Mouse (Mus musculus): ENCODE results near the gene Tfpt.

Tfpt gene

GRCm38 (mm10) chr7:3664524-3665214 is 34.9 kb upstream of the Tfpt start:
- peaks cover 45% of the 10 kb centered on the region for H3K36me3 ChIP-seq (ENCODE audit: insufficient read depth, low read length)

GRCm38 (mm10) chr7:3658578-3658977 is 28.8 kb upstream of the Tfpt start:
- Histone ChIP-seq H3K9me3 (ENCODE audit: low read length) (no peaks in the 10 kb centered on the region), H3K4me1 (replicated peaks; ENCODE audit: low read depth, low read length) (peaks cover 42% of the 10 kb centered on the region), H3K4me3 (replicated peaks; ENCODE audit: low read length) (no peak overlapping the region), H3K36me3 (ENCODE audit: insufficient read depth, low read length) (peaks cover 100% of the 10 kb centered on the region), H3K27me3 (ENCODE audit: insufficient read depth, low read length) (no peaks in the 10 kb centered on the region)
- TF ChIP-seq NANOG (IDR thresholded peaks at IDR 0.05; ENCODE audit: borderline replicate concordance, low read length) (no peak), CTCF (conservative IDR thresholded peaks at IDR 0.05; ENCODE audit: low read length) (no peak), POU5F1 (IDR thresholded peaks at IDR 0.05; ENCODE audit: borderline replicate concordance, low read length) (no peak)

More at GRCm38 (mm10) chr7:3664524-3665214, 34.9 kb upstream of the Tfpt start:
- H3K9me3 ChIP-seq (ENCODE audit: low read length), result no peaks in the 10 kb centered on the region
- TF ChIP-seq POU5F1 (IDR thresholded peaks at IDR 0.05; ENCODE audit: borderline replicate concordance, low read length), result no peak
- no peak for TF ChIP-seq CTCF (conservative IDR thresholded peaks at IDR 0.05; ENCODE audit: low read length)
- no peak for TF ChIP-seq NANOG (IDR thresholded peaks at IDR 0.05; ENCODE audit: borderline replicate concordance, low read length)
- no peaks in the 10 kb centered on the region for H3K27me3 ChIP-seq (ENCODE audit: insufficient read depth, low read length)
- H3K4me1 ChIP-seq (replicated peaks; ENCODE audit: low read depth, low read length), result peaks cover 49% of the 10 kb centered on the region
- H3K4me3 ChIP-seq (replicated peaks; ENCODE audit: low read length), result peak overlapping the region; percentile 88

- TF ChIP-seq CTCF (conservative IDR thresholded peaks at IDR 0.05; ENCODE audit: low read length) (no peak), POU5F1 (IDR thresholded peaks at IDR 0.05; ENCODE audit: borderline replicate concordance, low read length) (no peak), NANOG (IDR thresholded peaks at IDR 0.05; ENCODE audit: borderline replicate concordance, low read length) (no peak)
- H3K36me3 ChIP-seq (ENCODE audit: insufficient read depth, low read length), result peaks cover 100% of the 10 kb centered on the region
- no peak overlapping the region for H3K4me3 ChIP-seq (replicated peaks; ENCODE audit: low read length)
- H3K27me3 ChIP-seq (ENCODE audit: insufficient read depth, low read length), result no peaks in the 10 kb centered on the region
- peaks cover 43% of the 10 kb centered on the region for H3K4me1 ChIP-seq (replicated peaks; ENCODE audit: low read depth, low read length)
- H3K9me3 ChIP-seq (ENCODE audit: low read length), result no peaks in the 10 kb centered on the region
Measured at GRCm38 (mm10) chr7:3656966-3657365, 27.2 kb upstream of the Tfpt start.

GRCm38 (mm10) chr7:3646641-3647040 is 16.9 kb upstream of the Tfpt start:
- H3K9me3 ChIP-seq (ENCODE audit: low read length), result no peaks in the 10 kb centered on the region
- TF ChIP-seq CTCF (conservative IDR thresholded peaks at IDR 0.05; ENCODE audit: low read length), result no peak
- no peak for TF ChIP-seq NANOG (IDR thresholded peaks at IDR 0.05; ENCODE audit: borderline replicate concordance, low read length)
- peaks cover 74% of the 10 kb centered on the region for H3K4me1 ChIP-seq (replicated peaks; ENCODE audit: low read depth, low read length)
- no peaks in the 10 kb centered on the region for H3K27me3 ChIP-seq (ENCODE audit: insufficient read depth, low read length)
- peaks cover 65% of the 10 kb centered on the region for H3K36me3 ChIP-seq (ENCODE audit: insufficient read depth, low read length)
- peak overlapping the region; percentile 99 for H3K4me3 ChIP-seq (replicated peaks; ENCODE audit: low read length)

- Histone ChIP-seq H3K4me3 (replicated peaks; ENCODE audit: low read length) (peak overlapping the region; percentile 99), H3K4me1 (replicated peaks; ENCODE audit: low read depth, low read length) (peaks cover 75% of the 10 kb centered on the region), H3K36me3 (ENCODE audit: insufficient read depth, low read length) (peaks cover 65% of the 10 kb centered on the region), H3K27me3 (ENCODE audit: insufficient read depth, low read length) (no peaks in the 10 kb centered on the region), H3K9me3 (ENCODE audit: low read length) (no peaks in the 10 kb centered on the region)
- TF ChIP-seq POU5F1 (IDR thresholded peaks at IDR 0.05; ENCODE audit: borderline replicate concordance, low read length), result no peak
- TF ChIP-seq NANOG (IDR thresholded peaks at IDR 0.05; ENCODE audit: borderline replicate concordance, low read length), result no peak
- no peak for TF ChIP-seq CTCF (conservative IDR thresholded peaks at IDR 0.05; ENCODE audit: low read length)
Measured at GRCm38 (mm10) chr7:3646188-3646587, 16.5 kb upstream of the Tfpt start.

GRCm38 (mm10) chr7:3645488-3646025 is 15.8 kb upstream of the Tfpt start:
- H3K4me3 ChIP-seq (replicated peaks; ENCODE audit: low read length), result peak overlapping the region; percentile 99
- H3K27me3 ChIP-seq (ENCODE audit: insufficient read depth, low read length), result no peaks in the 10 kb centered on the region
- TF ChIP-seq CTCF (conservative IDR thresholded peaks at IDR 0.05; ENCODE audit: low read length) (no peak), POU5F1 (IDR thresholded peaks at IDR 0.05; ENCODE audit: borderline replicate concordance, low read length) (no peak), NANOG (IDR thresholded peaks at IDR 0.05; ENCODE audit: borderline replicate concordance, low read length) (no peak)
- H3K9me3 ChIP-seq (ENCODE audit: low read length), result no peaks in the 10 kb centered on the region
- H3K36me3 ChIP-seq (ENCODE audit: insufficient read depth, low read length), result peaks cover 65% of the 10 kb centered on the region
- H3K4me1 ChIP-seq (replicated peaks; ENCODE audit: low read depth, low read length), result peaks cover 69% of the 10 kb centered on the region

- Histone ChIP-seq H3K36me3 (ENCODE audit: insufficient read depth, low read length) (peaks cover 65% of the 10 kb centered on the region), H3K4me3 (replicated peaks; ENCODE audit: low read length) (peak within 1 kb of the TSS; percentile 99), H3K9me3 (ENCODE audit: low read length) (no peaks in the 10 kb centered on the region), H3K4me1 (replicated peaks; ENCODE audit: low read depth, low read length) (peaks cover 63% of the 10 kb centered on the region), H3K27me3 (ENCODE audit: insufficient read depth, low read length) (no peaks in the 10 kb centered on the region)
- TF ChIP-seq POU5F1 (IDR thresholded peaks at IDR 0.05; ENCODE audit: borderline replicate concordance, low read length), result no peak
- 0 out of 2 replicates have a peak, but pooled peaks have one; percentile 10 for TF ChIP-seq NANOG (IDR thresholded peaks at IDR 0.05; ENCODE audit: borderline replicate concordance, low read length)
- no peak for TF ChIP-seq CTCF (conservative IDR thresholded peaks at IDR 0.05; ENCODE audit: low read length)
Measured at GRCm38 (mm10) chr7:3644672-3645487, 15.2 kb upstream of the Tfpt start, which contains the start of gene Cnot3. Gene Cnot3, plus strand, starts transcription at chr7:3645268.

GRCm38 (mm10) chr7:3644348-3644671 is 14.6 kb upstream of the Tfpt start:
- Histone ChIP-seq H3K9me3 (ENCODE audit: low read length) (no peaks in the 10 kb centered on the region), H3K36me3 (ENCODE audit: insufficient read depth, low read length) (peaks cover 65% of the 10 kb centered on the region), H3K4me3 (replicated peaks; ENCODE audit: low read length) (peak overlapping the region; percentile 80), H3K27me3 (ENCODE audit: insufficient read depth, low read length) (no peaks in the 10 kb centered on the region), H3K4me1 (replicated peaks; ENCODE audit: low read depth, low read length) (peaks cover 63% of the 10 kb centered on the region)
- TF ChIP-seq CTCF (conservative IDR thresholded peaks at IDR 0.05; ENCODE audit: low read length) (no peak), POU5F1 (IDR thresholded peaks at IDR 0.05; ENCODE audit: borderline replicate concordance, low read length) (no peak), NANOG (IDR thresholded peaks at IDR 0.05; ENCODE audit: borderline replicate concordance, low read length) (no peak)
